Mouse (Mus musculus) stomach, postnatal 0 days (tissue): ENCODE measurements around the gene Iglon5. TPM values are rescaled to one million over a fixed set of nuclear protein-coding genes. Genes with fewer than 3 reads are reported as not detected.

Experiments used
- ATAC-seq: fragments of 200-750 bp; cut with Nextera tagmentation; 2 replicates; pipeline ENCODE4 v1.8.0; 2017; ENCODE audit not compliant: low FRiP score, low TSS enrichment
- DNase-seq: peaks from one replicate; pipeline ENCODE4 v3.0.0-alpha.2; 2016; ENCODE audit warnings: low spot score
- H3K27ac ChIP-seq: fragments of 300-500 bp; sonication (generic); replicated peaks from 2 replicates; pipeline ENCODE4 v1.5.1; 2014; ENCODE audit warnings: mild to moderate bottlenecking, control low read depth
- H3K27me3 ChIP-seq: fragments of 300-500 bp; sonication (generic); 2 replicates; pipeline ENCODE4 v1.6.1; 2014; ENCODE audit warnings: low read length; ENCODE audit not compliant: control insufficient read depth, insufficient read depth
- H3K36me3 ChIP-seq: fragments of 300-500 bp; sonication (generic); 2 replicates; pipeline ENCODE4 v1.6.1; 2014; ENCODE audit warnings: low read length, mixed read lengths; ENCODE audit not compliant: control insufficient read depth, insufficient read depth
- H3K4me1 ChIP-seq: fragments of 300-500 bp; sonication (generic); replicated peaks from 2 replicates; pipeline ENCODE4 v1.6.1; 2014; ENCODE audit warnings: antibody characterized with exemption; ENCODE audit not compliant: control insufficient read depth, insufficient read depth
- H3K4me2 ChIP-seq: fragments of 300-500 bp; sonication (generic); replicated peaks from 2 replicates; pipeline ENCODE4 v1.6.1; 2014; ENCODE audit warnings: low read depth, mild to moderate bottlenecking, control low read depth, moderate library complexity
- H3K4me3 ChIP-seq: fragments of 300-500 bp; sonication (generic); 2 replicates; pipeline ENCODE4 v1.5.1; 2014; ENCODE audit warnings: low read depth, low read length, control low read depth
- H3K9ac ChIP-seq: fragments of 300-500 bp; sonication (generic); 2 replicates; pipeline ENCODE4 v1.6.1; 2014; ENCODE audit warnings: mild to moderate bottlenecking, low read length, control low read depth, mixed read lengths
- H3K9me3 ChIP-seq: fragments of 300-500 bp; sonication (generic); 2 replicates; pipeline ENCODE4 v1.6.1; 2016; ENCODE audit warnings: low read length; ENCODE audit not compliant: control insufficient read depth
- CTCF ChIP-seq: IDR thresholded peaks from 2 replicates; pipeline ENCODE4 v1.5.1; 2016; ENCODE audit warnings: antibody characterized with exemption, low read depth, mild to moderate bottlenecking, moderate library complexity
- EP300 ChIP-seq: optimal IDR thresholded peaks from 2 replicates; pipeline ENCODE3; 2016; ENCODE audit warnings: antibody characterized with exemption
- WGBS: fragments of 180-500 bp; shearing (Covaris S2); extraction: QIAGEN DNeasy Blood & Tissue Kit; methylation state at CpG from one replicate; pipeline ENCODE4 v1.1.7; 2014; 5-methylcytosine and 5-hydroxymethylcytosine counted together
- microRNA-seq: library from miRNA; unstranded; fragments of <30 nt; microRNA quantifications from one replicate; pipeline ENCODE4, GENCODE M21; 2016
- polyA plus RNA-seq: library from polyadenylated mRNA; unstranded; fragments of >200 nt; fragmentation: Nextera tagmentation; extraction: Ambion mirVana; gene quantifications from 2 replicates; pipeline ENCODE4 v1.2.1, GENCODE M21; 2015

Iglon5 gene
- polyA plus RNA-seq, 1 experiment from 2014 or later: 0.35 TPM

DNA sequence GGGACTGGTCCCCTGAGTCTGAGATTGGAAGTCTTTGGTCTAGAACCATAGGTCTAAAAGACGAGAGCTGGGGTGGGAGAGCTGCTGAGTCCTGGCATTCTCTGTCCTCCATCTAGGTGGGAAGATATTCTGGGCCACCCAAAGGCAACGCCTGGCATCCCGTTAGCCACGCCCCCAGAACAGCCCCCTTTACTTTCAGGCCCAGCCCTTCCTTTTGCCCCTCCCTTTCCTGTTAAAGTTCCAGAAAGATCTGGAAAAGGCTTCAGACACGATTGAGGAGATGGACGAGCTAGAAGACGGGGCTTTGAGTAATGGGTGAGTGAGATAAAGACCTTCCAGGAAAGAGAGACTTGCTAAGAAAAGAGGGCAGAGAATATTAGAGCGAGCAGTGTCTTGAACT, 62.5 kb downstream of the Iglon5 start, which contains the start of gene Lim2:
TSS of gene Lim2 (plus strand) at position 265 of the 400 bp plus-strand sequence.
- Histone ChIP-seq H3K4me3 (no peak within 1 kb of the TSS), H3K27me3 (no peaks in the 10 kb centered on the region), H3K9me3 (no peaks in the 10 kb centered on the region), H3K4me2 (no peak within 1 kb of the TSS), H3K4me1 (no peaks in the 10 kb centered on the region), H3K27ac (no peak within 1 kb of the TSS), H3K36me3 (no peaks in the 10 kb centered on the region), H3K9ac (no peak within 1 kb of the TSS)
- 73% methylated on average over 8 of the region's 8 CpGs for WGBS
- ATAC-seq (no peak), DNase-seq (no peak)
- TF ChIP-seq EP300 (no peak), CTCF (no peak)

DNA sequence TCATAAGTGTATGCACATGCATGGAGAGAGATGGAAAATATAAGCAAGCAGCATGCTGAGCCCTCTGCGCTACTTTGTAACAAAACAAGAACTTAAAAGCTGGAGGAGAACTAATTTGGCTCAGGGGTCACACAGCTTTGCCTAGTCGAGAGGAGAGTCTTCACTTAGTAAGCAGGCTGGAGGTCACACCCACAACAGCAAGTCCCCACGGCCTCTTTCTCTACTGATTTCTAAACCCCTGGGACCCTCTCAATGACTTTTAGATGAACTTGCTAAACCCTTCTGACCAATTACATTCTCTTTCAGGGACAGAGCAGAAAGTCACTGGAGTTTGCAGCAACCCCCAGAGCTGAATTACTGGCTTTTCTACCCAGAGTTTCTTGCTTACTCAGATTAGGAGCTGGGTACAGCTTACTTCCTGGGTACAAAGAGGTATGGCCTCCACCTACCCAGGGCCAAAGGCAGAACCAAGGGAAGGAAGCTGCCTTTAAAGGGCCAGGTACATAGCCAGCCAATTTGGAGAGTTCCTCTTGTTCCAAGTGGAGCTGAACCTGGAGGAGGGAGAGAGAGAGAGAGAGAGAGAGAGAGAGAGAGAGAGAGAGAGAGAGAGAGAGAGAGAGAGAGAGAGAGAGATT, 65.8 kb downstream of the Iglon5 start:
- TF ChIP-seq EP300 (no peak), CTCF (no peak)
- H3K27me3 ChIP-seq: no peaks in the 10 kb centered on the region
- no peak overlapping the region for H3K27ac ChIP-seq
- H3K4me2 ChIP-seq: no peak overlapping the region
- H3K9me3 ChIP-seq: no peaks in the 10 kb centered on the region
- WGBS: 53% methylated on average over 3 of the region's 3 CpGs
- H3K4me3 ChIP-seq: no peak overlapping the region
- DNase-seq (no peak), ATAC-seq (no peak)
- H3K9ac ChIP-seq: no peak overlapping the region
- no peaks in the 10 kb centered on the region for H3K4me1 ChIP-seq
- no peaks in the 10 kb centered on the region for H3K36me3 ChIP-seq

DNA sequence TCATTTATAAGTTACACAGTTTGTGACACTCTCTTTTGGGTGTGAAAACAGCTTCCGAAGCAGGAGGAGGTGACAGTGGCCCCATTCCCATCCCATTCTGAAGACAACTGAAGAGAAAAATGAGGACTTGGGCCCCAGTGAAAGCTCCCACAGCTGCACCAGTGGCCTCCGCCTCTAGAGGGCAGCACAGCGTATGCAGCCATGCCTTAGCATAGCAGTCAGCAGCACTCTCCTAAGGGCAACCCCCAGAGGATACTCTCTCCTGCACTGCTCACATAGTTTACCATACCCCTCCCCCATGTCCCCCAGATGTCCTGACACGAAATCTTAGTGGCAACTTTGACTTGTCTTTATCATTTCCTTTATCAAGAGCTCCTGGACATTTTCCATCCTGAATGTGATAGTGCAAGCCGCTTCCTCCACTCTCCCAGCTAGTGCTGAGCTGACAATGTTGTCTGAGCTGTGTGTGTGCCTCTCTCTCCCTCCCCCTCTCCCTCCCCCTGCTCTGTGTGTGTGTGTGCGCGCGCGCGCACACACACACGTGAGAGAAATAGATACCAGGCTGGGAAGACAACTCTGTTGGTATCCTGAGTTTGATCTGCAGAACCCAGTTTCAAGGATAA, 66.8 kb downstream of the Iglon5 start:
- Histone ChIP-seq H3K4me2 (no peak overlapping the region; the same call in 1 of the 2 replicates), H3K27ac (no peak overlapping the region), H3K36me3 (no peaks in the 10 kb centered on the region), H3K4me1 (no peaks in the 10 kb centered on the region), H3K9ac (no peak overlapping the region), H3K27me3 (no peaks in the 10 kb centered on the region), H3K4me3 (no peak overlapping the region), H3K9me3 (no peaks in the 10 kb centered on the region)
- WGBS: 17% methylated on average over 11 of the region's 11 CpGs
- peak; percentile 97 for TF ChIP-seq CTCF
- TF ChIP-seq EP300: no peak
- ATAC-seq: peak; percentile 92
- peak; percentile 83 for DNase-seq

Small RNAs within 50 kb of the gene (microRNA-seq; reads per million reads assigned to microRNA genes)
- gene Mir7051: not detected

Other genes starting within 250 kb of the Iglon5 start
- 5.4 and 6.5 TPM in 2 replicates for gene Zfp715, start 176.8 kb downstream of the Iglon5 start, polyA plus RNA-seq
- 0.04 and 0.10 TPM in 2 replicates for gene Siglecf, start 138.7 kb downstream of the Iglon5 start, polyA plus RNA-seq
- 0.12 and 0.17 TPM in 2 replicates for gene Siglecg, start 81.9 kb downstream of the Iglon5 start, polyA plus RNA-seq
- gene Lim2, start 62.4 kb downstream of the Iglon5 start, polyA plus RNA-seq: 0.11 and 0.23 TPM in 2 replicates
- 0.62 and 0.79 TPM in 2 replicates for gene Nkg7, start 53.0 kb downstream of the Iglon5 start, polyA plus RNA-seq
- not detected in 2 replicates for gene Cldnd2, start 49.3 kb downstream of the Iglon5 start, polyA plus RNA-seq
- 513 and 521 TPM in 2 replicates for gene Etfb, start 46.0 kb downstream of the Iglon5 start, polyA plus RNA-seq
- 0.34 and 0.46 TPM in 2 replicates for gene Gm45233, start 45.9 kb downstream of the Iglon5 start, polyA plus RNA-seq
- 36.1 and 40.5 TPM in 2 replicates for gene Vsig10l, start 26.9 kb downstream of the Iglon5 start, polyA plus RNA-seq
- 0.02 TPM in 1 of 2 replicates, not detected in the other for gene 4931406B18Rik, start 15.9 kb upstream of the Iglon5 start, polyA plus RNA-seq
- 2.0 and 2.1 TPM in 2 replicates for gene Cd33, start 54.4 kb upstream of the Iglon5 start, polyA plus RNA-seq
- gene Zfp658, start 72.2 kb upstream of the Iglon5 start, polyA plus RNA-seq: 1.2 TPM in 2 replicates
- gene Zfp719, start 89.5 kb upstream of the Iglon5 start, polyA plus RNA-seq: 4.2 and 4.6 TPM in 2 replicates
- gene Zfp819, start 117.1 kb upstream of the Iglon5 start, polyA plus RNA-seq: not detected in 2 replicates
- gene Ceacam18, start 144.6 kb upstream of the Iglon5 start, polyA plus RNA-seq: 0.07 TPM in 1 of 2 replicates, not detected in the other
- gene Siglece, start 170.1 kb upstream of the Iglon5 start, polyA plus RNA-seq: 0.87 and 1.3 TPM in 2 replicates
- gene Ctu1, start 181.9 kb upstream of the Iglon5 start, polyA plus RNA-seq: 8.5 and 9.0 TPM in 2 replicates
- gene Klk14, start 200.3 kb upstream of the Iglon5 start, polyA plus RNA-seq: 4.5 and 5.8 TPM in 2 replicates
- 84.7 and 93.8 TPM in 2 replicates for gene Klk13, start 222.5 kb upstream of the Iglon5 start, polyA plus RNA-seq